Mouse (Mus musculus) forebrain, embryonic 16.5 days (tissue): ENCODE results near the gene Stxbp6. TPM values are rescaled to one million over a fixed set of nuclear protein-coding genes. Genes with fewer than 3 reads are reported as not detected.
A peak's percentile ranks its signal among the peaks of the same experiment; 100 is the strongest.

Source experiments
- ATAC-seq: fragments of 200-750 bp; cut with Nextera tagmentation; 2 replicates; pipeline ENCODE4 v1.8.0; 2017; ENCODE audit warnings: mild to moderate bottlenecking, moderate library complexity
- H3K27ac ChIP-seq: fragments of 300-500 bp; sonication (generic); 2 replicates; pipeline ENCODE4 v1.5.1; 2014; ENCODE audit warnings: low read length, control low read depth
- H3K27me3 ChIP-seq: fragments of 300-500 bp; sonication (generic); replicated peaks from 2 replicates; pipeline ENCODE4 v1.6.1; 2014; ENCODE audit warnings: low read length; ENCODE audit not compliant: control insufficient read depth, insufficient read depth
- H3K36me3 ChIP-seq: fragments of 300-500 bp; sonication (generic); 2 replicates; pipeline ENCODE4 v1.6.1; 2014; ENCODE audit not compliant: control insufficient read depth, insufficient read depth
- H3K4me1 ChIP-seq: fragments of 300-500 bp; sonication (generic); replicated peaks from 2 replicates; pipeline ENCODE4 v1.6.1; 2014; ENCODE audit warnings: low read length; ENCODE audit not compliant: control insufficient read depth, insufficient read depth
- H3K4me2 ChIP-seq: fragments of 300-500 bp; sonication (generic); 2 replicates; pipeline ENCODE4 v1.6.1; 2014; ENCODE audit warnings: mild to moderate bottlenecking, low read length, control low read depth
- H3K4me3 ChIP-seq: fragments of 300-500 bp; sonication (generic); replicated peaks from 2 replicates; pipeline ENCODE4 v1.5.1; 2014; ENCODE audit warnings: mild to moderate bottlenecking, low read length, control low read depth
- H3K9ac ChIP-seq: fragments of 300-500 bp; sonication (generic); replicated peaks from 2 replicates; pipeline ENCODE4 v1.6.1; 2014; ENCODE audit warnings: low read depth, low read length, control low read depth
- H3K9me3 ChIP-seq: fragments of 300-500 bp; sonication (generic); 2 replicates; pipeline ENCODE4 v1.6.1; 2016; ENCODE audit warnings: low read length; ENCODE audit not compliant: control insufficient read depth
- WGBS: fragments of 180-500 bp; shearing (Covaris S2); extraction: QIAGEN DNeasy Blood & Tissue Kit; methylation state at CpG from one replicate; pipeline ENCODE4 v1.1.7; 2014; 5-methylcytosine and 5-hydroxymethylcytosine counted together
- polyA plus RNA-seq: library from polyadenylated mRNA; unstranded; fragments of >200 nt; fragmentation: Nextera tagmentation; extraction: Ambion mirVana; gene quantifications from 2 replicates; pipeline ENCODE4 v1.2.1, GENCODE M21; 2015

Stxbp6 gene
- polyA plus RNA-seq, 1 experiment from 2014 or later: 13.6 TPM

GRCm38 (mm10) chr12:44839594-44840373, 234.7 kb downstream of the Stxbp6 start:
- WGBS: 7% methylated on average over 7 of the region's 7 CpGs
- Histone ChIP-seq H3K9ac (no peak overlapping the region), H3K27ac (peak overlapping the region; percentile 41; the same call in 1 of the 2 replicates), H3K4me3 (no peak overlapping the region), H3K36me3 (no peaks in the 10 kb centered on the region), H3K9me3 (no peaks in the 10 kb centered on the region), H3K4me1 (peaks cover 10% of the 10 kb centered on the region), H3K27me3 (no peaks in the 10 kb centered on the region), H3K4me2 (peak overlapping the region; percentile 20)
- ATAC-seq: peak; percentile 89

GRCm38 (mm10) chr12:44835879-44836467, 238.5 kb downstream of the Stxbp6 start:
- Histone ChIP-seq H3K9me3 (peaks cover 3% of the 10 kb centered on the region; the same call in 1 of the 2 replicates), H3K4me1 (peaks cover 10% of the 10 kb centered on the region), H3K27ac (no peak overlapping the region), H3K27me3 (no peaks in the 10 kb centered on the region), H3K4me3 (no peak overlapping the region), H3K9ac (no peak overlapping the region), H3K36me3 (no peaks in the 10 kb centered on the region), H3K4me2 (no peak overlapping the region)
- 32% methylated on average over 1 of the region's 1 CpGs for WGBS
- no peak for ATAC-seq

GRCm38 (mm10) chr12:44811895-44812294, 262.6 kb downstream of the Stxbp6 start:
- ATAC-seq: no peak
- Histone ChIP-seq H3K27me3 (no peaks in the 10 kb centered on the region), H3K4me2 (no peak overlapping the region), H3K4me3 (no peak overlapping the region), H3K4me1 (no peaks in the 10 kb centered on the region), H3K27ac (no peak overlapping the region), H3K9ac (no peak overlapping the region), H3K9me3 (no peaks in the 10 kb centered on the region), H3K36me3 (no peaks in the 10 kb centered on the region)
- 93% methylated on average over 2 of the region's 2 CpGs for WGBS

- no peaks in the 10 kb centered on the region for H3K36me3 ChIP-seq
- H3K4me3 ChIP-seq: no peak overlapping the region
- no peaks in the 10 kb centered on the region for H3K9me3 ChIP-seq
- H3K9ac ChIP-seq: no peak overlapping the region
- H3K27ac ChIP-seq: no peak overlapping the region
- H3K4me1 ChIP-seq: no peaks in the 10 kb centered on the region
- no peak overlapping the region for H3K4me2 ChIP-seq
- no peaks in the 10 kb centered on the region for H3K27me3 ChIP-seq
- ATAC-seq: no peak
These were observed 270.3 kb downstream of the Stxbp6 start for GRCm38 (mm10) chr12:44804213-44804612.
